Mouse (Mus musculus): ENCODE data around the gene Dguok. TPM values are rescaled to one million over a fixed set of nuclear protein-coding genes. Genes with fewer than 3 reads are reported as not detected.

The Dguok gene
- polyA plus RNA-seq, 1 experiment: 50.0 TPM

DNA sequence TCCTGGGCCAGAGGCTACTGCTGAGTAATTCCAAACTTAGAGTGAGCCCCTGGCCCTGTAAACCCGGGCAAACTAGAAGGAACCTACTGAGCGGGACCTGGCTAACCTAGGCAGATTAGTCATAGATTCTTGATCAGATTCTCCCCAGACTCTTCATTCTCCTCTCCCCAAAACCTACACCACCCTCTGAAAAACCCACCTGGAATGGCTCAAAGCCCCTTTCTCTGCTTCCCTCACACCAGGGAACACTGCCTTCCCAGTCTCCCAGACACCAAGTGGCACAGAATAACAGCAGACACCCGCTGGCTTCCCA lies 66.6 kb downstream of the Dguok start:
- H3K27ac ChIP-seq (ENCODE audit: insufficient read depth, low read depth, low read length): no peak overlapping the region
- no peaks in the 10 kb centered on the region for H3K27me3 ChIP-seq (replicated peaks; ENCODE audit: control insufficient read depth, insufficient read depth, low read length)
- DNase-seq: no peak
- H3K4me1 ChIP-seq (ENCODE audit: control insufficient read depth, insufficient read depth, low read length): peaks cover 43% of the 10 kb centered on the region
- peak overlapping the region; percentile 59; the same call in 1 of the 2 replicates for H3K4me3 ChIP-seq (ENCODE audit: insufficient read depth, low read depth, low read length)
- WGBS: 35% methylated on average over 3 of the region's 3 CpGs
- no peak for TF ChIP-seq CTCF (conservative IDR thresholded peaks at IDR 0.05; ENCODE audit: insufficient read depth, insufficient read length, low read depth, low read length)
- TF ChIP-seq POLR2A (IDR thresholded peaks at IDR 0.05; ENCODE audit: low read depth, low read length): no peak
- H3K36me3 ChIP-seq (ENCODE audit: control insufficient read depth, insufficient read depth, low read length): no peaks in the 10 kb centered on the region

GRCm38 (mm10) chr6:83439781-83440180 lies 67.0 kb downstream of the Dguok start:
- Histone ChIP-seq H3K27ac (ENCODE audit: insufficient read depth, low read depth, low read length) (no peak overlapping the region), H3K4me1 (ENCODE audit: control insufficient read depth, insufficient read depth, low read length) (peaks cover 40% of the 10 kb centered on the region), H3K4me3 (ENCODE audit: insufficient read depth, low read depth, low read length) (no peak overlapping the region; the same call in 1 of the 2 replicates), H3K27me3 (replicated peaks; ENCODE audit: control insufficient read depth, insufficient read depth, low read length) (no peaks in the 10 kb centered on the region), H3K36me3 (ENCODE audit: control insufficient read depth, insufficient read depth, low read length) (no peaks in the 10 kb centered on the region)
- DNase-seq: peak; percentile 42
- 40% methylated on average over 5 of the region's 5 CpGs for WGBS
- TF ChIP-seq POLR2A (IDR thresholded peaks at IDR 0.05; ENCODE audit: low read depth, low read length): no peak
- TF ChIP-seq CTCF (conservative IDR thresholded peaks at IDR 0.05; ENCODE audit: insufficient read depth, insufficient read length, low read depth, low read length): no peak

GRCm38 (mm10) chr6:83439119-83439767 lies 67.5 kb downstream of the Dguok start:
- 81% methylated on average over 13 of the region's 13 CpGs for WGBS
- H3K27ac ChIP-seq (ENCODE audit: insufficient read depth, low read depth, low read length): no peak overlapping the region
- H3K27me3 ChIP-seq (replicated peaks; ENCODE audit: control insufficient read depth, insufficient read depth, low read length): no peaks in the 10 kb centered on the region
- TF ChIP-seq POLR2A (IDR thresholded peaks at IDR 0.05; ENCODE audit: low read depth, low read length) (no peak), CTCF (conservative IDR thresholded peaks at IDR 0.05; ENCODE audit: insufficient read depth, insufficient read length, low read depth, low read length) (no peak)
- H3K4me1 ChIP-seq (ENCODE audit: control insufficient read depth, insufficient read depth, low read length): peaks cover 34% of the 10 kb centered on the region
- no peaks in the 10 kb centered on the region for H3K36me3 ChIP-seq (ENCODE audit: control insufficient read depth, insufficient read depth, low read length)
- DNase-seq: no peak
- no peak overlapping the region for H3K4me3 ChIP-seq (ENCODE audit: insufficient read depth, low read depth, low read length)

GRCm38 (mm10) chr6:83438584-83438983 lies 68.2 kb downstream of the Dguok start:
- no peaks in the 10 kb centered on the region for H3K36me3 ChIP-seq (ENCODE audit: control insufficient read depth, insufficient read depth, low read length)
- no peaks in the 10 kb centered on the region for H3K27me3 ChIP-seq (replicated peaks; ENCODE audit: control insufficient read depth, insufficient read depth, low read length)
- TF ChIP-seq CTCF (conservative IDR thresholded peaks at IDR 0.05; ENCODE audit: insufficient read depth, insufficient read length, low read depth, low read length) (no peak), POLR2A (IDR thresholded peaks at IDR 0.05; ENCODE audit: low read depth, low read length) (no peak)
- DNase-seq: no peak
- no peak overlapping the region for H3K27ac ChIP-seq (ENCODE audit: insufficient read depth, low read depth, low read length)
- WGBS: 79% methylated on average over 3 of the region's 3 CpGs
- H3K4me1 ChIP-seq (ENCODE audit: control insufficient read depth, insufficient read depth, low read length): peaks cover 34% of the 10 kb centered on the region
- H3K4me3 ChIP-seq (ENCODE audit: insufficient read depth, low read depth, low read length): no peak overlapping the region

GRCm38 (mm10) chr6:83437802-83438201 lies 69.0 kb downstream of the Dguok start:
- no peak overlapping the region for H3K4me3 ChIP-seq (ENCODE audit: insufficient read depth, low read depth, low read length)
- 46% methylated on average over 3 of the region's 3 CpGs for WGBS
- H3K27ac ChIP-seq (ENCODE audit: insufficient read depth, low read depth, low read length): no peak overlapping the region
- H3K36me3 ChIP-seq (ENCODE audit: control insufficient read depth, insufficient read depth, low read length): no peaks in the 10 kb centered on the region
- TF ChIP-seq POLR2A (IDR thresholded peaks at IDR 0.05; ENCODE audit: low read depth, low read length): no peak
- no peak for TF ChIP-seq CTCF (conservative IDR thresholded peaks at IDR 0.05; ENCODE audit: insufficient read depth, insufficient read length, low read depth, low read length)
- H3K27me3 ChIP-seq (replicated peaks; ENCODE audit: control insufficient read depth, insufficient read depth, low read length): no peaks in the 10 kb centered on the region
- DNase-seq: no peak
- peaks cover 33% of the 10 kb centered on the region for H3K4me1 ChIP-seq (ENCODE audit: control insufficient read depth, insufficient read depth, low read length)

DNA sequence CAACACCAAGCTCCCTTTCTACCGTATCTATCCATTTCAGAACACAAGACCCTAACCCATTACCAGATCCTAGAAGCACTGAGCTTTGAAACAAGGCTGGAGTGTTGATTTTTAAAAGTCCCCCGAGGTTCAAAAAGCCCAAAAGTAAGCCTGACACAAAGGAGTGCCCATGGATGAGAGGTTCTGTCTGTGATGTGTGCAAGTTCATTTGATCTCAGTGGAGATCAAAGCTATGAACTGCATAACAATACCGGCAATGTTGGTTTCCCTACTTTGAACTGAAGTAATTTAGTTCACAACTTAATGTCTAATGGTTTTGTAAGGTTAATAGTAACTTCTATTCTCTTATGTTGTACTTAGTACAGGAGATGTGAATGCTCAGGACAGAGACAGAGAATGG lies 69.5 kb downstream of the Dguok start:
- no peaks in the 10 kb centered on the region for H3K27me3 ChIP-seq (replicated peaks; ENCODE audit: control insufficient read depth, insufficient read depth, low read length)
- H3K27ac ChIP-seq (ENCODE audit: insufficient read depth, low read depth, low read length): no peak overlapping the region
- TF ChIP-seq CTCF (conservative IDR thresholded peaks at IDR 0.05; ENCODE audit: insufficient read depth, insufficient read length, low read depth, low read length): no peak
- no peak for TF ChIP-seq POLR2A (IDR thresholded peaks at IDR 0.05; ENCODE audit: low read depth, low read length)
- no peak overlapping the region for H3K4me3 ChIP-seq (ENCODE audit: insufficient read depth, low read depth, low read length)
- DNase-seq: no peak
- 57% methylated on average over 3 of the region's 3 CpGs for WGBS
- H3K36me3 ChIP-seq (ENCODE audit: control insufficient read depth, insufficient read depth, low read length): no peaks in the 10 kb centered on the region
- peaks cover 32% of the 10 kb centered on the region for H3K4me1 ChIP-seq (ENCODE audit: control insufficient read depth, insufficient read depth, low read length)

DNA sequence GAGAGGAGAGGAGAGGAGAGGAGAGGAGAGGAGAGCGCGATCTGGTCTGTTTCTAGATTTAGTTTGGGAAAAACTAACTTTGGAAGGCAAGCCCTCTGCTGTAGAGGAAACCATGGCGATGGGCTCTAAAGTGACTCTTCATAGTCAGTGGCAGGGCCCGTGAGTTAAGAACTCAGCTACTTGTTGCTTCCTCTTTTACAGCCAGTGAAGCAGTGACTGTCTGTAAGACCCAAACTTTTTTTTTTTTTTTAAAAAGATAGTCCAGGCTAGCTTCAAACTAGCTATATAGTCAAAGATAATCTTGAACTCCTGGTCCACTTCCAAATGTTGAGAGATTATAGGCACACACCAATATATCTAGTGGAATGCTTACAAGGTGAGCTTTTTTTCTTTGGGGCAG lies 70.2 kb downstream of the Dguok start:
- H3K4me1 ChIP-seq (ENCODE audit: control insufficient read depth, insufficient read depth, low read length): peaks cover 27% of the 10 kb centered on the region
- H3K27me3 ChIP-seq (replicated peaks; ENCODE audit: control insufficient read depth, insufficient read depth, low read length): no peaks in the 10 kb centered on the region
- H3K36me3 ChIP-seq (ENCODE audit: control insufficient read depth, insufficient read depth, low read length): no peaks in the 10 kb centered on the region
- TF ChIP-seq CTCF (conservative IDR thresholded peaks at IDR 0.05; ENCODE audit: insufficient read depth, insufficient read length, low read depth, low read length): no peak
- no peak for TF ChIP-seq POLR2A (IDR thresholded peaks at IDR 0.05; ENCODE audit: low read depth, low read length)
- no peak for DNase-seq
- H3K4me3 ChIP-seq (ENCODE audit: insufficient read depth, low read depth, low read length): no peak overlapping the region
- 78% methylated on average over 4 of the region's 4 CpGs for WGBS
- no peak overlapping the region for H3K27ac ChIP-seq (ENCODE audit: insufficient read depth, low read depth, low read length)

Data from kidney, adult 2 months (tissue).